Mouse (Mus musculus) Patski (cell line): Measurements from ENCODE around the gene Arhgap45. TPM values are rescaled to one million over a fixed set of nuclear protein-coding genes. Genes with fewer than 3 reads are reported as not detected.

Source experiments
- ATAC-seq: fragments of 100-300 bp; one replicate; pipeline ENCODE4 v1.8.0; 2021
- CTCF ChIA-PET: fragments of 350-600 bp; sonication (Branson Sonifier 250); formaldehyde crosslinking; loops from one replicate; lab custom pipeline; 2022; ENCODE audit warnings: inconsistent platforms; lab: Charles Lee
- POLR2A ChIA-PET: fragments of 350-600 bp; sonication (Branson Sonifier 250); formaldehyde crosslinking; loops from one replicate; lab custom pipeline; 2022; ENCODE audit warnings: antibody characterized with exemption, inconsistent platforms; lab: Charles Lee
- DNase-seq: peaks from one replicate; pipeline ENCODE4 v3.0.0-alpha.2; 2011; ENCODE audit warnings: low read depth, low spot score
- H3K27me3 ChIP-seq: fragments of 371-371 bp; one replicate; pipeline ENCODE4 v1.5.1; 2021
- CTCF ChIP-seq: fragments of 100-300 bp; IDR thresholded peaks from one replicate; pipeline ENCODE4 v1.5.1; 2021
- in situ Hi-C: fragments of 300-500 bp; cut with MboI; formaldehyde crosslinking; loops from 3 replicates; pipeline ENCODE4 v1.11.1; 2018; ENCODE audit warnings: low pct_unique_long_range_greater_than_20kb, mixed read lengths
- polyA plus RNA-seq: library from polyadenylated mRNA; unstranded; gene quantifications from one replicate; pipeline ENCODE4 v1.2.3, GENCODE M21; 2021

Arhgap45 gene
- polyA plus RNA-seq, 1 experiment from 2014 or later, result 0.85 TPM

GRCm38 (mm10) chr10:80057683-80058326, 41.4 kb downstream of the Arhgap45 start:
- ChIA-PET CTCF (interaction anchor here (1.3 kb wide), 1 partner anchor 9 kb away, joined by 6 read pairs; no protein-coding TSS in a partner anchor), POLR2A (interaction anchor here (0.5 to 4.6 kb wide), 8 partner anchors 9 to 71 kb away, joined by 3 to 50 read pairs (median 4); no protein-coding TSS in a partner anchor)
- no peak for TF ChIP-seq CTCF
- in situ Hi-C loops, result loop anchor here (10.0 kb wide), 1 partner anchor 57 kb away; the partner anchor contains the start of gene Stk11
- DNase-seq (no peak), ATAC-seq (no peak)
- no peaks in the 10 kb centered on the region for H3K27me3 ChIP-seq

DNA sequence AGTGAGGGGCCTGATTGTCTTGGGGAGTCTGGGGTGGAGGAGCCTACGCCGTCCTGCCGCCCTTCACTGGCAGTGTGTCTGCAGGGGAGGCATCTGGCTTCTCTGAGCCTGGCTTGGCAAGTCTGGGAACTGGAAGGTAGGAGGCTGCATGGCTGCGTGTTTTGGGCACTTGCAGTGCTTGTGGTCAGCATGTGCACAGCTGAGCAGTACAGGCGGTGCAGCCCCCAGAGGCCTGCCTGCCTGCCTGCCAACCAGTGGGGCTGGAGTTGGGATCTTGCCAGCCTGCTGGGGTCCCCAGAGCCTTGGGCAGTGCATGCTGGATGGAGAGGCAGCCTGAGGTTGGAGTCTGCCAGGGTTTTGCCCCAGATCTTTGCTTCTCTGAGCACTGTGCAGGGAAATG, 46.7 kb downstream of the Arhgap45 start:
- ATAC-seq (no peak), DNase-seq (no peak)
- no peak for TF ChIP-seq CTCF
- H3K27me3 ChIP-seq, result no peaks in the 10 kb centered on the region
- ChIA-PET CTCF (no interaction called here), POLR2A (interaction anchor here (1.5 kb wide), 1 partner anchor 8 kb away, joined by 5 read pairs; no protein-coding TSS in a partner anchor)
- in situ Hi-C loops, result no loop called here

DNA sequence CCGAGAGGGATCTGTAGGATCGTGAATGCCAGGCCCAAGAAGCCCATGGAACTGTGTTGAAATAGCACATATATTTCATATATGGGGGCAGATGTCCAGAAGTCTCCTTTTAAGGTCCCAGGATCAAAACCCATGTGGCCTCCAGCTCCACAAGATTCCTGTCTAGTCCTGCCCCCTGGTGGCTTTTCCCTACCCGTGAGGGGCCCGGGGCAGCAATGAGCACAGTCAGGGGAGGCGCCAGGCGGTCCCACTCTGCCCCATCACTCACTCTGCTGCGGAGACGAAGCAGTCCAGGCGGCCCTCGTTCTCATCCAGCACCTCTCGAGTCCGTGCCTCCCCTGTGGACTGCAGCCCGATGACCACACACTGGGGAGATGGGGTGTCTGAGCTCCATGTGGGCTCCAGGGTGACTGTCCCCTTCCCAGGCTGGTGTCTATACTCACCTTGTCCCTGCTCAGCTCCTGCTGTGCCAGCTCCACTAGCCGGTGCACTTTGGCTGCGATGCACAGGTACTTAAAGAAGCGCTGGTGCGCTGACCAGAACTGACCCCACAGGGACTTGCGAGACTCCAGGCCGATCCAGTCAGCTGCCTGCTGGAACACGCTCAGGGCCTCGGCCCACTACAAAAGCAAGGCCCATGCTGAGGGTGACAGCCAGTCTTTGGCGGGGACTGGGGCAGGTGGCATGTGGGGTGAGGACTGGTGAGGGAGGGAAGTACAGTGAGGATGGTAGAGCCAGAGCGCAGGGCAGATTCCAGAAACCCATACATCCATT, 47.6 kb downstream of the Arhgap45 start:
- in situ Hi-C loops, result no loop called here
- H3K27me3 ChIP-seq, result no peaks in the 10 kb centered on the region
- ChIA-PET POLR2A (interaction anchor here (1.2 to 1.5 kb wide), 3 partner anchors 7 to 79 kb away, joined by 3 to 5 read pairs (median 4); partner anchors contain the start of gene Tmem259), CTCF (no interaction called here)
- DNase-seq, result no peak
- no peak for ATAC-seq
- no peak for TF ChIP-seq CTCF

DNA sequence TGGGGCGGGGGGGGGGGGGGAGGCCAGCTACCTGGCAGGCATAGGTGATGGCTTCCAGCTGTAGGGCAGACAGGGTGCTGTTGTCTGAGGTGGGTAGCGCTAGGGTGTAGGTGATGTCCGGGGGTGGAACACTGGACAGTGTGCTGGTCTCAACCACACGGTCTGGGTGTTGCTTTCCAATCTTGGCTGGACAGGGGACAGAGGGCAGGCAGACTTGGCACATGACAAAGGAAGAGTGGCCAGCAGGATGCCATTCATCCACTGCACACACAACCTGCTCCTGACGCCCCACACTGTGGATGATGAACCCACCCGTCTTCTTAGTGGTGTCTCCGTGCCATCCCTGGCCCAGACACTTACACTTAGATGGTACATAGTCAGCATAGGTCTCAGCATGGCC, 52.8 kb downstream of the Arhgap45 start:
- DNase-seq (no peak), ATAC-seq (no peak)
- no peak for TF ChIP-seq CTCF
- in situ Hi-C loops, result no loop called here
- ChIA-PET POLR2A (interaction anchor here (1.0 kb wide), 1 partner anchor 13 kb away, joined by 3 read pairs; no protein-coding TSS in a partner anchor), CTCF (no interaction called here)
- H3K27me3 ChIP-seq, result no peaks in the 10 kb centered on the region

- POLR2A ChIA-PET, result interaction anchor here (6.8 kb wide), 1 partner anchor 13 kb away, joined by 50 read pairs; no protein-coding TSS in a partner anchor
- ATAC-seq, result no peak
- CTCF ChIA-PET, result no interaction called here
- in situ Hi-C loops, result loop anchor here (5.0 kb wide), 2 partner anchors 37 to 83 kb away; partner anchors contain the start of genes Cnn2 and Sbno2
- no peaks in the 10 kb centered on the region for H3K27me3 ChIP-seq
- no peak for TF ChIP-seq CTCF
- DNase-seq, result no peak
Measured at GRCm38 (mm10) chr10:80069948-80070450, 53.5 kb downstream of the Arhgap45 start.

- CTCF ChIA-PET, result interaction anchor here (0.6 to 1.2 kb wide), 4 partner anchors 10 to 19 kb away, joined by 3 to 4 read pairs (median 4); no protein-coding TSS in a partner anchor
Measured at GRCm38 (mm10) chr10:80070837-80071515, 54.5 kb downstream of the Arhgap45 start.

GRCm38 (mm10) chr10:80071516-80071900, 55.1 kb downstream of the Arhgap45 start:
- no peak for TF ChIP-seq CTCF
- H3K27me3 ChIP-seq, result no peaks in the 10 kb centered on the region
- in situ Hi-C loops, result loop anchor here (5.0 kb wide), 2 partner anchors 36 to 84 kb away; partner anchors contain the start of genes Cnn2 and Sbno2
- POLR2A ChIA-PET, result interaction anchor here (0.6 to 6.8 kb wide), 16 partner anchors 8 to 68 kb away, joined by 3 to 50 read pairs (median 4); partner anchors contain the start of gene Sbno2
- DNase-seq (no peak), ATAC-seq (no peak)
- CTCF ChIA-PET, result interaction anchor here (0.7 to 1.2 kb wide), 3 partner anchors 9 to 20 kb away, joined by 3 to 4 read pairs (median 4); no protein-coding TSS in a partner anchor

More at GRCm38 (mm10) chr10:80070837-80071515, 54.5 kb downstream of the Arhgap45 start:
- TF ChIP-seq CTCF, result no peak
- ATAC-seq (peak; percentile 65), DNase-seq (peak; percentile 96)
- POLR2A ChIA-PET, result interaction anchor here (0.6 to 6.8 kb wide), 16 partner anchors 8 to 1773 kb away, joined by 3 to 50 read pairs (median 4); partner anchors contain the start of gene Sbno2
- H3K27me3 ChIP-seq, result no peaks in the 10 kb centered on the region
- in situ Hi-C loops, result loop anchor here (5.0 kb wide), 2 partner anchors 36 to 84 kb away; partner anchors contain the start of genes Cnn2 and Sbno2

GRCm38 (mm10) chr10:80072623-80073489, 56.4 kb downstream of the Arhgap45 start:
- ATAC-seq (no peak), DNase-seq (no peak)
- no peak for TF ChIP-seq CTCF
- in situ Hi-C loops, result loop anchor here (5.0 kb wide), 2 partner anchors 34 to 86 kb away; partner anchors contain the start of genes Cnn2 and Sbno2
- ChIA-PET CTCF (no interaction called here), POLR2A (interaction anchor here (0.7 to 6.8 kb wide), 10 partner anchors 9 to 66 kb away, joined by 3 to 50 read pairs (median 4); partner anchors contain the start of gene Sbno2)
- no peaks in the 10 kb centered on the region for H3K27me3 ChIP-seq
